Mouse (Mus musculus): ENCODE measurements around the gene Urm1. TPM values are rescaled to one million over a fixed set of nuclear protein-coding genes. Genes with fewer than 3 reads are reported as not detected.

Urm1 gene
- total and polyA plus RNA-seq, 3 experiments: 90.5 to 131 TPM; not detected in 1

- DNase-seq (ENCODE audit: low read depth, low spot score): no peak
- H3K4me1 ChIP-seq (ENCODE audit: control insufficient read depth in 1 of 2, insufficient read depth in 2 of 2, low read length in 2 of 2): peaks cover 0 to 15% of the 10 kb centered on the region in 2 experiments; a peak in 3 of 4 replicates
- no peak overlapping the region for H3K27ac ChIP-seq (ENCODE audit: control insufficient read depth, low read depth, low read length)
- no peak overlapping the region for H3K4me3 ChIP-seq (ENCODE audit: control insufficient read depth in 1 of 2, insufficient read depth in 1 of 2, low read depth in 2 of 2, low read length in 2 of 2)
- H3K27me3 ChIP-seq (ENCODE audit: control insufficient read depth in 1 of 2, insufficient read depth in 2 of 2, low read length in 2 of 2): no peaks in the 10 kb centered on the region
- H3K9me3 ChIP-seq (replicated peaks; ENCODE audit: insufficient read depth, low read length): no peaks in the 10 kb centered on the region
- H3K9ac ChIP-seq (ENCODE audit: control insufficient read depth, low read depth, low read length, poor library complexity, severe bottlenecking): no peak overlapping the region
- no peaks in the 10 kb centered on the region for H3K79me2 ChIP-seq (ENCODE audit: control insufficient read depth, insufficient read depth, low read length, poor library complexity)
- TF ChIP-seq MYB (IDR thresholded peaks at IDR 0.05; ENCODE audit: low read depth, low read length) (no peak), RCOR1 (IDR thresholded peaks at IDR 0.05; ENCODE audit: low read depth, low read length) (no peak), MXI1 (IDR thresholded peaks at IDR 0.05; ENCODE audit: low read depth, low read length) (no peak), TAL1 (IDR thresholded peaks at IDR 0.05; ENCODE audit: low read length) (no peak), UBTF (IDR thresholded peaks at IDR 0.05; ENCODE audit: borderline replicate concordance, insufficient read depth, low read depth, low read length) (no peak), ZKSCAN1 (IDR thresholded peaks at IDR 0.05; ENCODE audit: low read depth, low read length) (no peak), SMC3 (IDR thresholded peaks at IDR 0.05; ENCODE audit: low read depth, low read length) (no peak), KAT2A (conservative IDR thresholded peaks at IDR 0.05; ENCODE audit: low read depth, low read length) (no peak), NELFE (IDR thresholded peaks at IDR 0.05; ENCODE audit: low read depth, low read length) (no peak), GATA1 (IDR thresholded peaks at IDR 0.05; ENCODE audit: low read depth, low read length) (no peak), TBP (IDR thresholded peaks at IDR 0.05; ENCODE audit: low read depth, low read length) (no peak), CHD1 (IDR thresholded peaks at IDR 0.05; ENCODE audit: low read depth, low read length) (no peak), BHLHE40 (IDR thresholded peaks at IDR 0.05; ENCODE audit: borderline replicate concordance, low read depth, low read length) (no peak), RAD21 (IDR thresholded peaks at IDR 0.05; ENCODE audit: low read depth, low read length) (no peak), JUND (IDR thresholded peaks at IDR 0.05; ENCODE audit: low read depth, low read length) (no peak), ZC3H11A (IDR thresholded peaks at IDR 0.05; ENCODE audit: low read depth, low read length) (no peak), ETS1 (IDR thresholded peaks at IDR 0.05; ENCODE audit: low read depth, low read length) (no peak), HCFC1 (IDR thresholded peaks at IDR 0.05; ENCODE audit: low read depth, low read length) (no peak), ZNF384 (IDR thresholded peaks at IDR 0.05; ENCODE audit: low read depth, low read length) (no peak)
- H3K36me3 ChIP-seq (ENCODE audit: control insufficient read depth in 1 of 2, insufficient read depth in 2 of 2, low read length in 2 of 2): peaks cover 0 to 10% of the 10 kb centered on the region in 2 experiments; a peak in 2 of 4 replicates
Measured at GRCm38 (mm10) chr2:29771611-29772461, 48.0 kb upstream of the Urm1 start.

DNA sequence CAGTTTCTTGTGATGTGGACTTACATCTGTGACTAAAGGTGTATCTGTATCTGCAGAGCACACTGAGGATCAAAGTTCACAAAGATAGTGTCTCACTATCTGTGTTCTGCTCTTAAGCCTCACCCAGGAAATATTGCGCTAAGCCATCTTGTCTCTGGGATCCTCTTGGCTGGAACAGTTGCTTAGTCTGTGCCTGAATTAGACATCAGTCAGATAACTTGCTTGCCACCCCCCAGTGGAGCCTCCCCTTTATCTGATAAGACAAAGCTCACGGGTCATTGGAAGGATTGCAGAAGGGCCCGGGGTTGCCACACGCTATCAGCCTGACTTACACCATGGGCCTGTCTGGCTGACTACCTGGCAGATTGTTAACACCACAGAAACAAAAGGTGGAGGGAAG is 46.6 kb upstream of the Urm1 start:
- DNase-seq (ENCODE audit: low read depth, low spot score): peak; percentile 47
- TF ChIP-seq NELFE (IDR thresholded peaks at IDR 0.05; ENCODE audit: low read depth, low read length) (no peak), HCFC1 (IDR thresholded peaks at IDR 0.05; ENCODE audit: low read depth, low read length) (no peak), POLR2AphosphoS2 (IDR thresholded peaks at IDR 0.05; ENCODE audit: low read length) (no peak), CHD2 (IDR thresholded peaks at IDR 0.05; ENCODE audit: low read length) (no peak), ZMIZ1 (IDR thresholded peaks at IDR 0.05; ENCODE audit: low read depth, low read length) (no peak), MEF2A (IDR thresholded peaks at IDR 0.05; ENCODE audit: extremely low read depth, insufficient replicate concordance, low read depth, low read length, poor library complexity, severe bottlenecking) (0 out of 2 replicates have a peak, but pooled peaks have one; percentile 47), BHLHE40 (IDR thresholded peaks at IDR 0.05; ENCODE audit: borderline replicate concordance, low read depth, low read length) (0 out of 2 replicates have a peak, but pooled peaks have one; percentile 9), TCF12 (IDR thresholded peaks at IDR 0.05; ENCODE audit: low read depth, low read length) (peak; percentile 34; the same call in 1 of the 2 replicates), MAX (IDR thresholded peaks at IDR 0.05; ENCODE audit: low read length) (no peak), ETS1 (IDR thresholded peaks at IDR 0.05; ENCODE audit: low read depth, low read length) (0 out of 2 replicates have a peak, but pooled peaks have one; percentile 21), GATA1 (IDR thresholded peaks at IDR 0.05; ENCODE audit: low read depth, low read length) (0 out of 2 replicates have a peak, but pooled peaks have one; percentile 21), EP300 (IDR thresholded peaks at IDR 0.05; ENCODE audit: low read depth in 1 of 2, low read length in 2 of 2) (peak in 1 of 2 experiments; percentile 11; a peak in 1 of 4 replicates), USF1 (IDR thresholded peaks at IDR 0.05; ENCODE audit: low read depth, low read length) (no peak), RAD21 (IDR thresholded peaks at IDR 0.05; ENCODE audit: low read depth, low read length) (no peak), SIN3A (IDR thresholded peaks at IDR 0.05; ENCODE audit: low read length) (no peak)
- no peak overlapping the region for H3K4me3 ChIP-seq (ENCODE audit: control insufficient read depth in 1 of 2, insufficient read depth in 1 of 2, low read depth in 2 of 2, low read length in 2 of 2)
- no peak overlapping the region for H3K27ac ChIP-seq (ENCODE audit: control insufficient read depth, low read depth, low read length)
- H3K79me2 ChIP-seq (ENCODE audit: control insufficient read depth, insufficient read depth, low read length, poor library complexity): no peaks in the 10 kb centered on the region
- no peaks in the 10 kb centered on the region for H3K27me3 ChIP-seq (ENCODE audit: control insufficient read depth in 1 of 2, insufficient read depth in 2 of 2, low read length in 2 of 2)
- peaks cover 0 to 15% of the 10 kb centered on the region in 2 experiments; a peak in 3 of 4 replicates for H3K4me1 ChIP-seq (ENCODE audit: control insufficient read depth in 1 of 2, insufficient read depth in 2 of 2, low read length in 2 of 2)
- no peak overlapping the region for H3K9ac ChIP-seq (ENCODE audit: control insufficient read depth, low read depth, low read length, poor library complexity, severe bottlenecking)
- H3K9me3 ChIP-seq (replicated peaks; ENCODE audit: insufficient read depth, low read length): no peaks in the 10 kb centered on the region
- H3K36me3 ChIP-seq (ENCODE audit: control insufficient read depth in 1 of 2, insufficient read depth in 2 of 2, low read length in 2 of 2): peaks cover 1 to 10% of the 10 kb centered on the region in 2 experiments; a peak in 3 of 4 replicates

Data from MEL (cell line).